Mouse (Mus musculus) intestine, postnatal 0 days (tissue): ENCODE measurements around the gene Stxbp6. TPM values are rescaled to one million over a fixed set of nuclear protein-coding genes. Genes with fewer than 3 reads are reported as not detected.

Experiments
- ATAC-seq: fragments of 200-750 bp; cut with Nextera tagmentation; 2 replicates; pipeline ENCODE4 v1.8.0; 2017; ENCODE audit warnings: mild to moderate bottlenecking, moderate TSS enrichment, moderate library complexity
- H3K27ac ChIP-seq: fragments of 300-500 bp; sonication (generic); 2 replicates; pipeline ENCODE4 v1.5.1; 2014; ENCODE audit warnings: mild to moderate bottlenecking, low read depth, low read length, moderate library complexity
- H3K27me3 ChIP-seq: fragments of 300-500 bp; sonication (generic); replicated peaks from 2 replicates; pipeline ENCODE4 v1.6.1; 2014; ENCODE audit warnings: low read length, mixed read lengths; ENCODE audit not compliant: control insufficient read depth, insufficient read depth
- H3K36me3 ChIP-seq: fragments of 300-500 bp; sonication (generic); 2 replicates; pipeline ENCODE4 v1.6.1; 2014; ENCODE audit warnings: mild to moderate bottlenecking, moderate library complexity; ENCODE audit not compliant: control insufficient read depth, insufficient read depth
- H3K4me1 ChIP-seq: fragments of 300-500 bp; sonication (generic); replicated peaks from 2 replicates; pipeline ENCODE4 v1.6.1; 2014; ENCODE audit warnings: antibody characterized with exemption, low read length, mixed read lengths; ENCODE audit not compliant: control insufficient read depth, insufficient read depth
- H3K4me2 ChIP-seq: fragments of 300-500 bp; sonication (generic); replicated peaks from 2 replicates; pipeline ENCODE4 v1.6.1; 2014; ENCODE audit warnings: low read depth, mild to moderate bottlenecking, moderate library complexity
- H3K4me3 ChIP-seq: fragments of 300-500 bp; sonication (generic); 2 replicates; pipeline ENCODE4 v1.5.1; 2014; ENCODE audit warnings: low read depth, low read length
- H3K9ac ChIP-seq: fragments of 300-500 bp; sonication (generic); 2 replicates; pipeline ENCODE4 v1.6.1; 2014; ENCODE audit warnings: mild to moderate bottlenecking, low read depth, low read length
- H3K9me3 ChIP-seq: fragments of 300-500 bp; sonication (generic); 2 replicates; pipeline ENCODE4 v1.6.1; 2016; ENCODE audit warnings: mixed run types; ENCODE audit not compliant: control insufficient read depth
- CTCF ChIP-seq: sonication (generic); IDR thresholded peaks from 2 replicates; pipeline ENCODE4 v1.5.1; 2016; ENCODE audit warnings: low read depth, mild to moderate bottlenecking, control low read depth, antibody characterized with exemption, moderate library complexity
- WGBS: fragments of 180-500 bp; shearing (Covaris S2); extraction: QIAGEN DNeasy Blood & Tissue Kit; methylation state at CpG from one replicate; pipeline ENCODE4 v1.1.7; 2014; 5-methylcytosine and 5-hydroxymethylcytosine counted together
- polyA plus RNA-seq: library from polyadenylated mRNA; unstranded; fragments of >200 nt; fragmentation: Nextera tagmentation; extraction: Ambion mirVana; gene quantifications from 2 replicates; pipeline ENCODE4 v1.2.1, GENCODE M21; 2015

Stxbp6 gene
- polyA plus RNA-seq, 1 experiment from 2014 or later = 9.2 TPM

DNA sequence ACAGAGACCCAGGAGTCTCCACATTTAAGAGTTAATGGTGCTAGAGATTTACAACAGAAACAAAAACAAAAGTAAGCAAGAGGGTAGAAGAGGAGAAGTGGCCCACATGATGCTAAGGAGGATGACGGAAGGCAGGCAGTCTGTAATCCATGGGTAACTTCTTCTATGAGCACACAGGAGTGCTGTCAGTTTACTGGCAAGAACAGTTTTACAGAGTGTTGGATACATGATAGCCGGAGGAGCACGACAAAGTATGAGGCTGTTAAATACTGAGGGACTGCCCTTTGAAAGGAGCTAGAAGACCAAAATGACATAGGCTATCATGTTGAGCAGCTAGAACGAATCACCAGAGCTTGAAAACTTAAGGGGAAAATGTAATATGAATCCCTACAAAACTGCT lies 81.7 kb downstream of the Stxbp6 start:
- TF ChIP-seq CTCF = no peak
- no peak for ATAC-seq
- WGBS = 80% methylated on average over 4 of the region's 4 CpGs

GRCm38 (mm10) chr12:44990379-44990778 lies 84.1 kb downstream of the Stxbp6 start:
- no peak for TF ChIP-seq CTCF
- no peaks in the 10 kb centered on the region for H3K4me1 ChIP-seq
- no peak overlapping the region for H3K4me3 ChIP-seq
- no peaks in the 10 kb centered on the region for H3K36me3 ChIP-seq
- no peaks in the 10 kb centered on the region for H3K9me3 ChIP-seq
- no peaks in the 10 kb centered on the region for H3K27me3 ChIP-seq
- no peak overlapping the region for H3K27ac ChIP-seq
- H3K4me2 ChIP-seq = no peak overlapping the region
- WGBS = 73% methylated on average over 9 of the region's 9 CpGs
- ATAC-seq = no peak
- H3K9ac ChIP-seq = no peak overlapping the region

More for the DNA sequence above, 81.7 kb downstream of the Stxbp6 start:
- Histone ChIP-seq H3K4me2 (no peak overlapping the region), H3K27me3 (no peaks in the 10 kb centered on the region), H3K9me3 (no peaks in the 10 kb centered on the region), H3K9ac (no peak overlapping the region), H3K4me1 (no peaks in the 10 kb centered on the region), H3K27ac (no peak overlapping the region), H3K36me3 (no peaks in the 10 kb centered on the region), H3K4me3 (no peak overlapping the region)

DNA sequence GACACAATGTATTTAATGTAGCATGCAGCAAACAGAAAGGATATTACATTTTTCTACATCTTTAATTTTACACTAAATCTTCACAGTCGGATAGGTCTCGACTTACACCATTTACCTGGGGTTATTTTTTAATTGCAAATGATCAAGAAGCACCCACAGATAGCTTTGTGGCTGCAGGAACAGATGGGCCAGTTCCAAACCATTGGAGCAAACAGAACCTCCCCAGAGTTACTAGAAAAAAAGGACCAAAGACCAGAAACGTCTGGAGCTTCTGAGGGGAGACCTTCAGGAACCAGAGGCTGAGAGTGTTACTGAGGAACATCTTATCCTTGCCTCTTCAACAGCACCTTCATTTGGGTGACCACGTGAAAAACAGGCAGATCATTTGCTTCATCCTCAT lies 85.5 kb downstream of the Stxbp6 start:
- Histone ChIP-seq H3K27ac (no peak overlapping the region), H3K4me1 (no peaks in the 10 kb centered on the region), H3K4me2 (no peak overlapping the region), H3K9me3 (no peaks in the 10 kb centered on the region), H3K4me3 (no peak overlapping the region), H3K9ac (no peak overlapping the region), H3K27me3 (no peaks in the 10 kb centered on the region), H3K36me3 (no peaks in the 10 kb centered on the region)
- TF ChIP-seq CTCF = no peak
- ATAC-seq = no peak
- WGBS = 85% methylated on average over 4 of the region's 4 CpGs

- Histone ChIP-seq H3K9me3 (no peaks in the 10 kb centered on the region), H3K36me3 (no peaks in the 10 kb centered on the region), H3K4me3 (no peak overlapping the region), H3K27ac (no peak overlapping the region), H3K27me3 (no peaks in the 10 kb centered on the region), H3K9ac (no peak overlapping the region), H3K4me1 (no peaks in the 10 kb centered on the region), H3K4me2 (no peak overlapping the region)
- ATAC-seq = no peak
- WGBS = 63% methylated on average over 1 of the region's 1 CpGs
- no peak for TF ChIP-seq CTCF
These were observed 86.7 kb downstream of the Stxbp6 start for GRCm38 (mm10) chr12:44987762-44988161.

DNA sequence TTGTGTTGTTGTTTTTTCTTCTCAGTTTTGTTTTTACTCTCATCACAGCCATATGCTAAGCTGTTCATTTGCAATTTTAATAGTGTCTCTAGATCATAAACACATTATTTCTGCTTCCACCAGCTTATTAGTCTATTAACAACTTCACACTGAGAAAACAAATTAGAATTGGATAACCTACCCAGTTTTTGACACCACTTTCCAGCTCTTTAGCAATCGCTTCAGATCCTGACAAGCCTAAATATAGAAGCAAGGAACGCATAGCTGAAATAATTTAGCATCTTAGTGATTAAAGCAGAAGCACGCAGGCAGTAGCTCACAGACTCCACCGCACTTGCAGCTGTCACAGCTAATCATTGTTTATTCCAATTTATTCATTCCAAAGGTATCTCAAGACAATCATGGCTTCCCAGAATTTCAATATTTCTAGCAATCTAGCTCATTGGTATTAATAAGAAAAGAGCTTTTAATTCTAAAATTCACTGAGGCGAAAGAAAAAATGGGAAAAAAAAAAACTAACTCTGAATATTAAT lies 95.1 kb downstream of the Stxbp6 start:
- no peaks in the 10 kb centered on the region for H3K9me3 ChIP-seq
- no peak for ATAC-seq
- H3K36me3 ChIP-seq = no peaks in the 10 kb centered on the region
- WGBS = 71% methylated on average over 5 of the region's 5 CpGs
- H3K9ac ChIP-seq = no peak overlapping the region
- no peak overlapping the region for H3K4me2 ChIP-seq
- TF ChIP-seq CTCF = no peak
- H3K4me3 ChIP-seq = no peak overlapping the region
- no peaks in the 10 kb centered on the region for H3K27me3 ChIP-seq
- no peaks in the 10 kb centered on the region for H3K4me1 ChIP-seq
- no peak overlapping the region for H3K27ac ChIP-seq

DNA sequence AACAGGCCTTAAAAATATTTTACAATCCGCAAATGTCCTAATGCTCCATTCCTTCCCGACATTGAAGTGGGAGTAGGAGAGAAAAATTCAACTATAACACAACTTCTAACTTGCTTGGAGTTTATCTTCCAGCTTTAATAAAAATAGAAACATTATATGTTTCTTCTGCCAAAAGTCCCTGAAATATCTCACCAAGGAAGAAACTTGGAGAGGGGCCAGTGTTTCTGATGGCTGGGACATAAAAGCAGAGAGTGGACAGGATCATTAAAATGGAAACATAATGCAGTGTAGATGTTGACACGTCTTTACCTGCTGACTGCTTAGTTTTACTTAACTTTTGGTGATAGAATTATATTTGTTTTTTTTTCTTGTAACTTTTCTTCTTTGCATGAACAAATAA lies 99.2 kb downstream of the Stxbp6 start:
- Histone ChIP-seq H3K27ac (no peak overlapping the region), H3K27me3 (no peaks in the 10 kb centered on the region), H3K4me1 (no peaks in the 10 kb centered on the region), H3K4me3 (no peak overlapping the region), H3K4me2 (no peak overlapping the region), H3K36me3 (no peaks in the 10 kb centered on the region), H3K9ac (no peak overlapping the region), H3K9me3 (no peaks in the 10 kb centered on the region)
- ATAC-seq = no peak
- TF ChIP-seq CTCF = no peak
- 72% methylated on average over 3 of the region's 3 CpGs for WGBS

- Histone ChIP-seq H3K9ac (no peak overlapping the region), H3K9me3 (no peaks in the 10 kb centered on the region), H3K4me1 (no peaks in the 10 kb centered on the region), H3K27ac (no peak overlapping the region), H3K36me3 (no peaks in the 10 kb centered on the region), H3K4me2 (no peak overlapping the region), H3K4me3 (no peak overlapping the region), H3K27me3 (no peaks in the 10 kb centered on the region)
- no peak for ATAC-seq
- TF ChIP-seq CTCF = no peak
- WGBS = 69% methylated on average over 2 of the region's 2 CpGs
These were observed 103.0 kb downstream of the Stxbp6 start for GRCm38 (mm10) chr12:44971477-44971876.
